27 mouse cellular contexts compared by ENCODE assay signal in genomic region chr11:69174722-69175121, GRCm38 (mm10). TPM values are rescaled to one million over a fixed set of nuclear protein-coding genes. Genes with fewer than 3 reads are reported as not detected.
"Had no signal": no experiment of that assay in that cellular context is flagged by ENCODE, and none has a peak within 500 bp of the region (broad histone marks: within the 10 kb centered on the region; RNA-seq: fewer than 3 reads in every experiment).

No protein-coding gene starts in this region.

- H3K27ac ChIP-seq: heart, embryonic 13.5 days; heart, embryonic 15.5 days; hindbrain, embryonic 10.5 days; hindbrain, embryonic 12.5 days; hindbrain, embryonic 14.5 days; intestine, embryonic 15.5 days; layer of hippocampus, adult 2 months; left cerebral cortex, adult 2 months; liver, embryonic 12.5 days; liver, embryonic 14.5 days had no signal

- H3K27me3 ChIP-seq: hindbrain, embryonic 12.5 days; intestine, embryonic 15.5 days had no signal

- H3K9me3 ChIP-seq: heart, embryonic 13.5 days; heart, embryonic 15.5 days; hindbrain, embryonic 10.5 days; hindbrain, embryonic 12.5 days; intestine, embryonic 15.5 days; liver, embryonic 12.5 days had no signal

- DNase-seq: gastrocnemius, postnatal 25 days; heart, adult 18-20 months; heart, postnatal 14 days; heart, postnatal 4 days; kidney, adult 18-20 months; kidney, postnatal 10 days; kidney, postnatal 4 days had no signal

- H3K36me3 ChIP-seq: heart, embryonic 13.5 days; heart, embryonic 15.5 days; hindbrain, embryonic 10.5 days; hindbrain, embryonic 12.5 days; intestine, embryonic 15.5 days; liver, embryonic 12.5 days had no signal

- H3K4me3 ChIP-seq: heart, embryonic 13.5 days; heart, embryonic 15.5 days; hindbrain, embryonic 10.5 days; hindbrain, embryonic 12.5 days; intestine, embryonic 15.5 days; layer of hippocampus, adult 2 months; left cerebral cortex, adult 2 months; liver, embryonic 12.5 days had no signal

- ATAC-seq: hindbrain, embryonic 16.5 days; inflammation-experienced regulatory T-cells, adult 6 months; intestine, embryonic 15.5 days; intestine, postnatal 0 days; liver, embryonic 12.5 days had no signal

- H3K4me1 ChIP-seq: hindbrain, embryonic 12.5 days; intestine, embryonic 15.5 days; liver, embryonic 12.5 days had no signal

RNA-seq across cellular contexts. Expression of gene Alox12b, which starts 17.9 kb away (rescaled TPM):
- total RNA-seq: gastrocnemius, adult 8-10 months; gastrocnemius, postnatal 4 days; granulocyte monocyte progenitor cell, adult 5-6 weeks; heart, adult 18-20 months; heart, adult 8-10 months; heart, postnatal 14 days; heart, postnatal 4 days; liver, adult 2 months had no signal
- polyA plus RNA-seq: heart, embryonic 11.5 days; heart, embryonic 13.5 days; heart, postnatal 0 days; hindbrain, embryonic 10.5 days; inflammation-experienced regulatory T-cells, adult 6 months; liver, adult 2 months; liver, embryonic 12.5 days; liver, embryonic 14.5 days had no signal

RNA-seq across cellular contexts. Expression of gene Alox8, which starts 22.9 kb away (rescaled TPM):
- total RNA-seq: gastrocnemius, adult 8-10 months; gastrocnemius, postnatal 25 days; gastrocnemius, postnatal 4 days; granulocyte monocyte progenitor cell, adult 5-6 weeks; liver, adult 2 months had no signal
- polyA plus RNA-seq: hindbrain, embryonic 10.5 days; intestine, postnatal 0 days; liver, adult 2 months; liver, embryonic 12.5 days had no signal

RNA-seq across cellular contexts. Expression of gene Aloxe3, which starts 49.0 kb away (rescaled TPM):
- total RNA-seq: gastrocnemius, postnatal 25 days; granulocyte monocyte progenitor cell, adult 5-6 weeks; heart, adult 18-20 months; heart, adult 8-10 months; heart, postnatal 14 days; liver, adult 2 months had no signal
- polyA plus RNA-seq: heart, postnatal 0 days; liver, embryonic 12.5 days had no signal

RNA-seq across cellular contexts. Expression of gene 9130213A22Rik, which starts 52.3 kb away (rescaled TPM):
- total RNA-seq: granulocyte monocyte progenitor cell, adult 5-6 weeks; liver, adult 2 months had no signal

RNA-seq across cellular contexts. Expression of gene Hes7, which starts 54.5 kb away (rescaled TPM):
- total RNA-seq: gastrocnemius, adult 8-10 months; gastrocnemius, postnatal 25 days; granulocyte monocyte progenitor cell, adult 5-6 weeks; liver, adult 2 months had no signal
- polyA plus RNA-seq: inflammation-experienced regulatory T-cells, adult 6 months had no signal
